Mouse (Mus musculus) kidney, postnatal 25 days (tissue): Measurements from ENCODE around the gene Raf1.
"Not testable (repeated sequence)": the region's sequence is repeated elsewhere in the genome, so short reads cannot be mapped to it uniquely, and the experiment has no call there.

Source experiments
- DNase-seq, 2 experiments: peaks; one replicate each; pipeline ENCODE4 v3.0.0; 2021; ENCODE audit warnings: mixed read lengths in 2 of 2

Raf1 gene

DNA sequence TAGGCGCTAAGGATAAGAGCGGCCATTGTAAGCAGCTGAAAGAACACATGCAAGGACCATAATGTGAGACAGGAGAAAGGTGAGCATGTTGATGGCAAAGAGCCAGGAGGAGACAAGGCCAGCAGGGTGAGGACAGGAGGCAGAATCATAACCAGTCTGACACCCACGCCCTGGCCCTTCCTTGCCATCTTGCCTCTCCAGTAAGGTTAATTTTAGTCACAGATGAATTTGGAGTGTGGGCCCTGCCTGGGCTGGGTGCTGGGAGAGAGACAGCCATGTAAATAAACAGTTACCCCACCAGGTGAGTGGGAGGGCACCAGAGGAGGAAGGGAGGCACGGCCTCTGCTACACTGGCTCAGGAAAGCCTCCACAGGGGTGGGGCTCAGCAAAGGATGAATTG is 4.6 kb upstream of the Raf1 start:
- DNase-seq: no peak

DNA sequence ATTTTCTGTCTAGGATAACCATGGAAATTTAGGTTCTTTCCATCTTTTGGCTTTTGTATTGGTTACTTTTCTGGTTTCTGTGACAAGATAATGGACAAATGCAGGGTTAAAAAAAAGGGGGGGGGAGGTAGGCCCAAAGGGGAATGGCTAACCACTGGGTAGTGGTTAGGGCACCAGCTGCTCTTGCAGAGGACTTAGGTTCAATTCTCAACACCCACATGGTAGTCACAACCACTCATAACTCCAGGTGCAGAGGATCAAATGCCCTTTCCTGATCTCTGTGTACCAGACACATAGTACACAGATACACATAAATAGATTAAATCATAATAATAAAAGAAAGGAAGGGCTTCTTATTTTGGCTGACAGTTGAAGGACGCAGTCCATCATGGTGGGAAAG is 1.6 kb upstream of the Raf1 start:
- DNase-seq: no peak

DNA sequence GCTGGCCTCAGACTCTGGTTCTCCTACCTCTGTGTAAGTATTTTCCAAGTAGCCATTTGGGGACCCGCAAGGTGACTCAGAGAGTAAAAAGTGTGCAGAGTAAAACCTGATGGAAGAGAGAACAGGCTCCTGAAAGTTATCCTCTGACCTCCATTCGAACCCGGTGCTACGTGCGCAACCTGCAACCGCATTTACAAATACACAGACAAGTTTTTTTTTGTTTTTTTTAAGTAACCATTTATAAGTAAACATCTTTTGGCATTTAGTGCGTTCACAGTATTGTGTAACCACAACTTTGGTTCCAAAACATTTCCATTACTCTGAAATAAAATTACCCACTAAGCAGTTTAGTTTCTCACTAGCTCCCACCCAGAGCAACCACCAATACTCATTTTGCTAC is 1.0 kb upstream of the Raf1 start:
- no peak for DNase-seq

DNA sequence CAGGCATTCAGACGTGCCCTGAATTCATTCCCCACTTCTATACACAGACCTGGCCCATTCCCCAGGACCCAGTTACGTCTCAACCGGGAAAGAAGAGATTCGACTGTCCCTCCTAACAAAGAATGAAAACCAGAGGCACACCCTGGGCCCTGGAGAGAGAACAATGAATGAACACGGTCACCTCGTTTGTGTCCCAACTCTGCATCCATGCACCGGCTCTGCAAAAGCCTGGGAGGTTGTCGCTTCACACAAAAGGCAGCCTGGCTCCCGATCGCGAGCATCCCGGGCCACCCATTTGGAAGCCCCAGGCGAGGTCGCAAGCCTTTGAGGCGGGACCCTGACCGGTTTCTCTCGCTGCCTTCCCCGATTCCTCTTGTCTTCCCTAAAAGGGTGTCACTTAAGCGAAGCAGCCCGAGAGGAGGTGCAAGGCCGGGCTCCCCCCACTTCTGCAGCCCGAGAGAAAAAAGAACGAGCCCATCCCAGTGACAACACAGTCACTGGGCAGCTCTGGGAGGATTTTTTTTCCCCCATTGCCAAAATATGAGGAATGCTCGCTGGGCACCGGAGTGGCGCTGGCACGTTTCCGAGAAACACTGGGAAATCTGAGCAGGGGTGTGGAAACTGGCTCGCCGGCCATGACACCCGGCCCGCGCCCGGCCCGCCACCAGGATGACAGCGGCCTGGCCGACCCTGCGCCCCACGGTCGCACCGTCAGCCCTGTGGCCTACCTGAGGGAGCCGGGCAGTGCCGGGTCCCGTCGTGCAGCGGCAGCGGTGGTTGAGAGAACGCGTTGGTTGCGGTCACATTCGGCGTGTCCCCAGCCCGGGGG is 713 bp downstream of the Raf1 start:
- DNase-seq: peak; percentile 80

DNA sequence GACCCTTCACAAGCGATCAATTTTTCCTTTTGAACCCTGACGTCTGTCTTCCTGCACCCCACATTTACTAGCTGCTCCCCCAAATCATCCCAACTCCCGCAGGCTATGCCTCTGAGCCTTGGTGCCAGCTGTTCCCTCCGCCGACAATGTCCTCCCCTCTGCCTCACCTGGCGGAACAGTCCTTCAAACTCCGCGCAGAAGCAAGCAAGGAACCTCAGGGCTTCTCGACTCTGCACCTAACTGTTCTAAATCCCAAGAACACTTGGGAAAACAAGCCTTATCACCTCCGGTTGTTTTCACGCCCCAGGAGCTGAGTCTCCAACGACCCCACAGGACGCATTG is 1.3 kb downstream of the Raf1 start:
- peak; percentile 19 to 50 for DNase-seq

DNA sequence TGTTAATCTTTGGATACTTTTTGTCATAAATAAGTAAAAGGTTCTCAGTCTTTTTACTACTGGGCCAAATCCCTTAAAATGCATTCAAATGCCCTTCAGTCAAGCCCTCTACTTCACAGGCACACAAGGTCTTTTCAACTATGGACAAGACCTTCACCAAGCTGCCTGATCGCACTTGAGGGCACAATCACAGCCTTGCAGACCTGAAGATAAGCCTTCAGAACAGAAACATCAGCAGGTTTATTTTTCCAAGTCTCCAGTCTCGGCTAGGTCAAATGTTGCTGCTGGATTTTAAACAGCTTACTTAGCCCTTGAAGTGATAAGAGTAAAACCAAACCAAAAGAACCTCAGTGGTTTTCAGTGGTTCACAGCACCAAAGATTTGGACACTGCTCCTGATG is 2.1 kb downstream of the Raf1 start:
- no peak for DNase-seq

DNA sequence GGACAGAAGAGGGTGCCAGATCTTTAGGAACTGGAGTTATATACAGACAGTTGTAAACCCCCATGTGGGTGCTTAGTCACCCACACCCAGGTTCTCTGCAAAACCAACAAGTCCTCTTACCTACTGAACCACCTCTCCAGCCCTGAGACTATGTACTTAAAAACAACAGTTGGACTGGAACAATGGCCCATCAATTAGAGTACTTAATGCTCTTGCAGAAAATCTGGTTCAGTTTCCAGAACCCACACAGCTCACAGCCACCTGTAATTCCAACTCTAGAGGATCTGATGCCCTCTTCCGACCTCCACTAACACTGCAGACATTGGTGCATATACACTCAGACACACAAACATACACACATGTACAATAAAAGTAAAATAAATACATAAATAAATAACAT is 3.7 kb downstream of the Raf1 start:
- DNase-seq: no peak

DNA sequence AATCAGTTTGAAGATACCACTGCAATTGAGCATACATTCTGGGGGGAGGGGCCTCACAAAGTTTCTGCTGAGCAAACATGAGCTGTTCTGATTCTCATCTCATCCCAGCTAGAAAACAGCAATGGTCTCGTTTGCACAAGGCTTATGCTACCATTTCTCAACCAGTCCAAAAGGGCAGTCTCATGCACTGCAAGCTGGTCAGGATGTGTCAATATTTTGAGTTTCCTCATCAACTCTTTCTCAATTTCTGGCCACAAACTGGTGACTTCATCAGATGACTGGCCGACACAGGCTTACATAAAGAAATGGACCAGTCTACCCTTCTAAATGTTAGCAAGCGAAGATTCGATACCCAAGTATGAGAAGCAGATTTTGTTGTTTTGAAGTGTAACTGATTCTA is 9.8 kb downstream of the Raf1 start:
- DNase-seq: no peak

DNA sequence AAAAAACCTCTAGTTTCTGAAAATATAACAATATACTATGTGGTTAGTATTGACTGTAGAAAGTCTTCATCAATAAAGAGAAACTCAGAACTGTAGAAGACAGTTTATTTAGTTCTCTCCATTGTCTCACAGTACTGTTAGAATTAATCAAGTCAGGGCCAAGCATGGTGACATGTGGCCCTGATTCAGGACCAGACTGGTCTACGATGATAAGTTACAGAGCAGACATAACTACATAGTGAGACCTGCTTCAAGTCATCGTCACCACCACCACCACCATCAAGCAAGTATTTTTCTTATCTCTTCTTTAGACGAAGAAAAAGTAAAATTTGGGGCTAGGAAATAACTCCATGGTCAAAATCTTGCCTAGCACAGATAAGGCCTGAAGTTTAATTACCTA is 12.2 kb downstream of the Raf1 start:
- DNase-seq: no peak

DNA sequence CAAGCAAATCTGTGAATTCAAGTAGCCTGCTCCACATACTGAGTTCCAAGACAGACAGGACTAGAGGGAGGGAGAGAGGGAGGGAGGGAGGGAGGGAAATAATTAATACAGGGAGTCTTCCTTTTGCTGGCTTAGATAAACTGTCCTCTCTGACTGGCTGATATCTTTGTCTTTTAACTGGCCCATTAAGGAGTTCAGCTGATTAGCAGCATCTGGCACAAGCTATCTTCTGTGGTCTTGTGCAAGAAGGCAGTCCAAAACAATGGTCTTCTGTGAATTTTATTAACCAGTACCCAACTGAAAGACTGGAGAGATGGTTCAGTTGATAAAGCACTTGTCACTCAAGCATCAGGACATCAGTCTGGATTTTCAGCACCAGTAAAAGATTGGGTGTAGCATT is 17.6 kb downstream of the Raf1 start:
- no peak for DNase-seq

DNA sequence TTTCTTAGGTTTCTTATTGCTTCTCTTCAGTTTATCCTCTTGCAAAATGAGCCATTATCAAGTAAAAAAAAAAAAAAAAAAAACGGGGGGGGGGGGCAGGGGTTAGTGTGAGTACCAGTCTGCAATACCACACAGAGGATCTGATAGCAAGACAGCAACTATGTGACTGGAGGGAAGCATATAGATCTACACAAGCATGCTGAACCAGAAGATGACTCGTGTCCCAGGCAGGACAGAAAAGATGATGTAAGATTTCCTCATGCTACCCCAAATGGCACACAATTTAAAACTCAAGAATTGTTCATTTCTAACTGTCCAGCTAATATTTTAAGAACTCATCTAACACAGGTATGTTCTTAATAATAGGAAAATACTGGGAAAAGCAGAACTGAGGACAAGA is 22.5 kb downstream of the Raf1 start:
- no peak for DNase-seq

DNA sequence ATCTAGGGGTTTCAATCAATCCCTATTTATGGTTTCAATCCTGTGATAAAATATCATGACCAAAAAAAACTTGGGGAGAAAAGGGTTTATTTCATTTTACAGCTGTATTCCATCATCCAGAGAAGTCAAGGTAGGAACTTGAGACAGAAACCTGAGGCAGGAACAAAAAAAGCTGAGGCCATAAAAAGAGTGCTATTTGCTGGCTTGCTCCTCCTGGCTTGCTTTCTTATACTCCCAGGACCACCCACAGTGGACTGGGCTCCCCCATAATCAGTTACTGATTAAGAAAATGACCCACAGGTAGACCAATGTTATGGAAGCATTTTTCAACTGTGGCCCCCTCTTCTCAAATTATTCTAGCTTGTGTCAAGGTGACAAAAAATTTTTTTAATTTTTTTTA is 24.7 kb downstream of the Raf1 start:
- no peak for DNase-seq

DNA sequence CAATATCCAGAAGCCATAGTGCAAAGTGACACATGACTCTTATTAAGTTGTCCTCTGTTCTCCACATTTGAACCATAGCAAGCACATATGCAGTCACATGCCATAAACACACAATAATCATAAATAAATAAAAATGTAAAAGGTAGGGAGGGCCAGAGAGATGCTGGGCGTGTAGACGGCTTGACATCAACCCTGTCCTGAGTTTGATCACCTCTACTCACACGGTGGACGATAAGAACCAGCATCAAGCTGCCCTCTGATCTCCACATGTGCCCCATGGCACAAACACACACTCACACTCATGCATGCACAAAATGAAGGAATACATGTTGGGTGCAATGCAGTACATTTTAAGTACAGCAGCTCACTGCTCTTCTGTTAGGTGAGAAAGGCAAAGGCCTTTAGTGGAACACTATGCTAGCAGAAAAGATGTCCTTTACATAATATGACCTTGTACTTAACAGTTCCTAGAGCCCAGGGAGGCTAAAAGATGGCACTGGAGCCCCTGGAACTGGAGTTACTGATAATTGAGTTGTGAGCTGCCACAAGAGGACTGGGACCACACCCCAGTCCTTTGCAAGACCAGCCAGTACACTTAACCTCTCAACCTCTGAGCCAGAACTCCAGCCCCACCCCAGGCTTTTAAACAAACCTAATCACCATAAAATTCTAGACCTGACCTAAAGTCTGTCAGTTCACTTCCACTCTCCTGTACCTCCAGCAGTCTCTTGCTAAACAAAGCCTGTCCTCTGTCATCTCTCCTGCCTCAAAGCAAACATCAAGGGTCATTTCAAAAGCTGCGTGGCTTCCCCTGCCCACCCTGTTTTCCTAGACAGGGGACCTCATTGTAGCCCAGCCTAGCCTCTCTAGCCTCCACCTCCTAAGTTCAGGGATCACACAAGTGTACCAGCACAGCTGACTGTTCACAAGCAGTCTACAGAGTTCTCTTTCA is 25.7 kb downstream of the Raf1 start:
- DNase-seq: peak in 1 of 2 experiments; percentile 37

DNA sequence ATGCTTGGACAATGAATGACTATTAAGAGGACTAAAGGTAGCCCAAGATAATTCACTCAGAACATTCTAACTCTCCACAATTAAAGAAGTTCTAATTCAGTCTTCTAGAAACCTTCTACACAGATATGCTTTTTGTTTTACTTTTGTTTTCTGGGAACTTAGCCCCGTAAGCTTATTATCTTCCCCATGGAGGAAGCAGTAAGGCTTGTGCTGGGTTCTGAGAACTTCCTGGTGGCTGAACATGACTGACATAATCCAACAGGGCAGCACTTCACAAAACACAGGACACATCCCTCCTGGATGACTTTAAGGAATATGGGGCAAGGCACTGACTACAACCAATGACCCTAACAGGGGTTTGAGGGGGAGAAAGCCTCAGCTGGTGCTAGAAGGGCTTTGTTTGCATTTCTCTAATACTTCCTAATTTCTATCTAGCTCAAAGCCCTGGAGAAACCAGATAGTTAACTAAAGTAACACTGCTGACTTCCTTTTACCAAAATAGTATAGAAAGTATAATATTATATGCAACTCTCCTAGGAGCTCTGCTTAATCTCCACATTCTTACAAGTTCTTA is 26.6 kb downstream of the Raf1 start:
- no peak for DNase-seq

DNA sequence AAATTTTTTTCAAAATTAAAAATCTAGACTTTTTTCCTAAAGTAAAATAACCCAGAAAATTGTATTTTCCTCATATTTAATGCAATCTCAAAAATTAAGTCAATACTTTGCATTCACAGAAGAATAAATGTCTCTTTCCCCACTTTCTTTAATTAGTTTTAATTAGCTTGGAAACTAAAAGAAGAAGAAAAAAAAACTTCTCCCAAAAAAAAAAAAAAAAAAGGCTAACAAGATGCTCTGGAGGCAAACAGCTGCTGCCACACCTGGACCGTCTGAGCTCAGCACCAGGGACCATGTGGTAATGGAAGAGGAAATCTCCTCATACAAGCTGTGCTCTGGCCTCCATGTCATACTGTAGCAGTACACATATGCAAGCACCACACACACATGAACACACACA is 33.1 kb downstream of the Raf1 start:
- no peak for DNase-seq

DNA sequence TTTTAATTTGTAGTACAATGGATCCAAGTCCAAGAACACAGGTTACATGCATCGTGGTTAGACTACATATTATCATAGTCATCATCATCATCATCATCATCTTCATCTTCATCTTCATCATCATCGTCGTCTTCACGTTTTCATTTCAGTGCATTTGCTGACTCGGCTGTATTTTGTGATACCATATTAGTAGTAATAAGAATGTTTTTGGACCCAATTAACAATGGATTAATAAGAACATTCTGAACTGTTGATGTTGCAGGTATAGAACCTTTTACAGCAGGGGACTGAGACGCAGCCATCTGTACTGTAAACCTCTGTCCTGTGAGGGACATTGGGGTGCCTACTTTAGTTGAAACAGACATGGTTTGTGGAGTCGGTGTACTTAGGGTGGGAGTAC is 38.2 kb downstream of the Raf1 start:
- DNase-seq: not testable (repeated sequence)

DNA sequence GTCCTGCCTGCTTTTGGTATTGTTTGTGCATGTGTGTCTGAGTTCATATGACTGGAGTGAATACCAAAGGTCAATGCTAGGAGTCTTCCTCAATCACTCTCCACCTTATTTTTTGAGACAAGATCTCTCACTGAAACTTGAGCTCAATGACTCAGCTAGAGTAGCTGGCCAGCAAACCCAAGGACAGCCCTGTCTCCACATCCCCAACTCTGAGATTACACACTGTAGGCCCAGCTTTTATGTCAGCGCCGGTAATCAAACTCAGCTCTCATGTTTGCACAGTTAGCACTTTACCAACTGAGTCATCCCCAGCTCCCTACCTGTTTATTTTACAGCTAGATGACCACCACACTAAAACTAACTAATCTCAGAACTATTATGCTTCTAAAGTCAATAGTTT is 42.4 kb downstream of the Raf1 start:
- DNase-seq: no peak

DNA sequence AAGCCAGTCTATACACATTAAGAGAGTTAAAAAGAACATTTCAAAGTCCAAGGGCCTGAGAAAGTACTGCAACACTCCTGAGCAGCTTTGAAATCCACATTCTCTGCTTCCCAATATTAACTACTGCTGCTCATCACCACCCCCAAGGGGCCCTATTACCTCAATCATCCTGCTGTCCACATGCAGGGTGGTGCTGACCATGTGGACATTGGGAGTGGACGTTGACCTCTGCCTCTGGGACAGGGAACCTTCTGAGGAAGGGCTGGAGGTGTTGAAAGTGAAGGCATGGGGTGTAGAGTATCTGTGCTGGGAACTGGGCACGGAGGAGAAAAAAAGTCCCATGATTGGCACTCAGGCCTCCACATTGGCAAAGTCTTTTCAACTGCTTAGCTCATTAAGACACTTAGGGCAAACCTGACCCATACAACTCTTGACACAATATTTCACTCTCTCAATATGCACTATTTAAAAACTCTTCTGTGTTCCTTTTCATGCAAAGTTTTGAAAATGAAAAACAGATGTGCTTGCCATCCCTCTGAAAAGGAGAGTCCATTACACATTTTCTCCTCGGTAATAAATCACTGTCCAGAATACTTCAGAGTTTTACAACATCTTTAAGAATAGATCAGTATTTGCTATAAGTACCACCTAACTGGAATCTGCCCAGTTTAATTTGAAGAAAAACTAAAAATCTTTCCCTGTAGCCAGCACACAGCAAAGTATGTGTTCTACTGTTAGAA is 45.2 kb downstream of the Raf1 start:
- DNase-seq: peak; percentile 49 to 77

DNA sequence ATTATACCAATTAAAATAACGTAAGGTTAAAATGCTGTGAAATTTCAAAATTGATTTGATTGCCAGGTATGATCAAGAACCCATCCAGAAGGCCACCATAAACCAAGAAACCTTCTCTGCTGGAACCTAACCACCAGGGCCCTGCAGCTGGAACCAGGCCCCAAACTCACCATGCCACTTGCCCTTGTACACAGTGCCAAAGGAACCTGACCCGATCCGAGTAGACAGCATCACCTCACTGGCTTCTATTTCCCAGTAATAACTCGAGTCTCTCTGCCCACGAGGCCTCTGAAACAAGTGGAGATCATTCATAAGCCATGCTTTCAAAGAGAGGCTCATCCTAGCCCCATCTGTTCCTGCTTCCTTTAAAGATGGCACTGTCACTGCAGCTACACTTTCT is 50.3 kb downstream of the Raf1 start:
- DNase-seq: no peak

DNA sequence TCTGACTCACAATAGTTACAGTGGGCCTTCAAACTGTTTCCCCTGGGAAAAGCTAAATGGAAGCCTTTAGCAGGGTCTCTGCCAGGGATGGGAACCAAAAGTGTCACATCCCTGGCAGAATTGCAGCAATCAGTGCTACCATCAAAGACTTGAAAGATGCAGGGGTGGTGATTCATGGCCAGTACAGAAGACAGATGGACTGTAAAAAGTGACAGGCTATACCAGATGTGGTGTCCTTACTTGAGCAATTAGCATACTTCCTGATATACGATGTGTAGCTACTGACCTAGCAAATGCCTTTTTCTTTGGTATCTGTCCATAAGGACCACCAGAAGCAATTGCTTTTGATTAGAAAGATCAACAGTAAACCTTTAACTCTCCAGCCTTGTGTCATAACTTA is 55.5 kb downstream of the Raf1 start:
- DNase-seq: no peak

DNA sequence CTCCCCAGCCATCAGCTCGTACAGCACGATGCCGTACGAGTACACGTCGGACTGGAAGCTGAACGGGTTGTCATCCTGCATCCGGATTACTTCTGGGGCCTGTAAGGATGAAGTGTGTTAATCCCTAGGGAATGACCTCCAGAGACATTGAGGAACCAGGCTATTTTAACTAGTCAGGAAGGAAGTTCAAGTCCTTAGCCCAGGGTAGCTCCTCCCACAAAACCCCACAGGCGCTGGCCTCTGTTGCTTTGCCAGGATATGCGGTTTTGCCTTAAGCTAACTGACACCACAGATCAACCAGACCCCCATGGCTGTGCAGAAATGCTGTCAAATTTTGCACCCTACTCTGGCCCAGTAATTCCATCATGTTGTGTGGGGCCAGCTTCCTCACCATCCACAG is 56.6 kb downstream of the Raf1 start:
- peak; percentile 52 to 66 for DNase-seq

DNA sequence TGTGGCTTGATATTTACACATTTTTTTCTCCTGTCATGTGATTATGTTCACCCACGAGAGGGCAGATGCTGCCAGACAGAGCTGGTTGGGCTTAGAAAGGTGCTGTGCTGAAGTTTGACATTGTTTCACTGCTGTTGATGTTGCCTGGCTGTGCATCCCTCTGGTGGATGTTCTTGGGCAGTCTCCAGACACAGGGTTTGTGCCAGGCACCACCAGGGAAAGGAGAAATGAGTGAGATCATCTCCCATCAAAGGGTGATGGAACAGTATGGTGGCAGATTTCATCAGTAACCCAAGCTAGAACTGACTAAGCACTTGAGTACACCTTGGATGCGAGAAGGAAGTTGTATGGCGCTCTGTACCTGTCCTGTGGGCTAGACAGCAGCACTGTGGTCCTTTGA is 60.5 kb downstream of the Raf1 start:
- no peak for DNase-seq

DNA sequence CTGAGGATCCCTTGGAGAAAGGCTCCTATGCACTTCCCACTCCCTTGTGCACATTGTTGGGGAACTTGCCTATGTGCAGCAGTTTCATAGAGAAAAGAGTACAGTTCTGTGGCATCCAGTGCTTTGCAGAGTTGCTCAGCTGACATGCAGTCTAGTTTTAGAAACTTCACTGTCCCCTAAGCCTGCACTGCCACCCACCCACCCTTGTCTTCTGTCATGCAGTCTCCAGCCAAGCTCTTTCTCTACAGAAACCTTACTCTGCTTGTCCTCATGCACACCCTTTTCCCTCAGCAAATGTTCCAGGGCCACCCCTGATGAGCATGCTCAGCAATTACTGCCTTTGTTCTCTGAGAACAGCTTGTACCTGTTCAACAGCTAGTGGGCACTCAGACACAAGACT is 62.6 kb downstream of the Raf1 start:
- no peak for DNase-seq
